Mouse (Mus musculus) CD8-positive naive resting alpha-beta T cell, adult 2 months (primary cell): ENCODE results near the gene Ucn3.
"Not testable (repeated sequence)": the region's sequence is repeated elsewhere in the genome, so short reads cannot be mapped to it uniquely, and the experiment has no call there.

Experiments
- DNase-seq, 2 experiments: peaks; one replicate each; pipeline ENCODE4 v3.0.0; 2022; ENCODE audit warnings: low read depth in 2 of 2, low spot score in 2 of 2

Gene Ucn3

GRCm38 (mm10) chr13:3945249-3945648 is at the start of gene Ucn3:
Ucn3 (minus strand) TSS chr13:3945349.
- DNase-seq, result no peak

- no peak for DNase-seq
Observed at GRCm38 (mm10) chr13:3992081-3992480, 46.9 kb upstream of the Ucn3 start.

- no peak for DNase-seq
Observed at GRCm38 (mm10) chr13:3968849-3969248, 23.7 kb upstream of the Ucn3 start.

GRCm38 (mm10) chr13:3951198-3951914 is 6.2 kb upstream of the Ucn3 start:
- DNase-seq, result no peak

- no peak for DNase-seq
Observed at GRCm38 (mm10) chr13:3949477-3949876, 4.3 kb upstream of the Ucn3 start.

GRCm38 (mm10) chr13:3947267-3947666 is 2.1 kb upstream of the Ucn3 start:
- no peak for DNase-seq

- no peak for DNase-seq
Observed at GRCm38 (mm10) chr13:3944699-3945098, 450 bp downstream of the Ucn3 start.

GRCm38 (mm10) chr13:3926046-3926445 is 19.1 kb downstream of the Ucn3 start:
- DNase-seq, result no peak

- DNase-seq, result no peak
Observed at GRCm38 (mm10) chr13:3925632-3926031, 19.5 kb downstream of the Ucn3 start.

GRCm38 (mm10) chr13:3924483-3924882 is 20.7 kb downstream of the Ucn3 start:
- no peak for DNase-seq

- DNase-seq, result peak; percentile 81 to 88
Observed at GRCm38 (mm10) chr13:3917571-3918311, 27.4 kb downstream of the Ucn3 start, which contains the start of the genes Net1 and Tubal3. Net1 (minus strand) TSS chr13:3918220. Tubal3 (plus strand) TSS chr13:3918274.

- DNase-seq, result no peak
Observed at GRCm38 (mm10) chr13:3913504-3913903, 31.6 kb downstream of the Ucn3 start.

GRCm38 (mm10) chr13:3910356-3910755 is 34.8 kb downstream of the Ucn3 start:
- no peak for DNase-seq

- no peak for DNase-seq
Observed at GRCm38 (mm10) chr13:3908262-3908661, 36.9 kb downstream of the Ucn3 start.

- no peak for DNase-seq
Observed at GRCm38 (mm10) chr13:3907151-3907696, 37.9 kb downstream of the Ucn3 start.

- no peak for DNase-seq
Observed at GRCm38 (mm10) chr13:3899301-3899700, 45.8 kb downstream of the Ucn3 start.

- not testable (repeated sequence) for DNase-seq
Observed at GRCm38 (mm10) chr13:3898202-3898601, 46.9 kb downstream of the Ucn3 start.

- DNase-seq, result peak; percentile 67 to 78
Observed at GRCm38 (mm10) chr13:3896913-3897312, 48.2 kb downstream of the Ucn3 start.

GRCm38 (mm10) chr13:3896032-3896431 is 49.1 kb downstream of the Ucn3 start:
- DNase-seq, result no peak

- no peak for DNase-seq
Observed at GRCm38 (mm10) chr13:3895397-3895980, 49.7 kb downstream of the Ucn3 start.

GRCm38 (mm10) chr13:3894549-3894948 is 50.6 kb downstream of the Ucn3 start:
- DNase-seq, result no peak
